Mouse (Mus musculus) ES-Bruce4 (cell line): ENCODE results near the gene Myo1d. TPM values are rescaled to one million over a fixed set of nuclear protein-coding genes. Genes with fewer than 3 reads are reported as not detected.

Experiments
- H3K27ac ChIP-seq: 2 replicates; pipeline ENCODE4 v1.5.1; 2012; ENCODE audit warnings: low read length, inconsistent platforms; ENCODE audit not compliant: insufficient read depth
- H3K27me3 ChIP-seq: 2 replicates; pipeline ENCODE4 v1.6.1; 2012; ENCODE audit warnings: mild to moderate bottlenecking, low read length, inconsistent platforms; ENCODE audit not compliant: control insufficient read depth, poor library complexity, insufficient read depth, severe bottlenecking
- H3K36me3 ChIP-seq: 2 replicates; pipeline ENCODE4 v1.6.1; 2012; ENCODE audit warnings: inconsistent platforms, mild to moderate bottlenecking, low read length, moderate library complexity; ENCODE audit not compliant: control insufficient read depth, poor library complexity, insufficient read depth, severe bottlenecking
- H3K4me1 ChIP-seq: one replicate; pipeline ENCODE4 v1.8.1; 2011; ENCODE audit warnings: low read length; ENCODE audit not compliant: control insufficient read depth, insufficient read depth
- H3K4me3 ChIP-seq: 2 replicates; pipeline ENCODE4 v1.5.1; 2011; ENCODE audit warnings: low read depth, mild to moderate bottlenecking, low read length
- H3K9ac ChIP-seq: 2 replicates; pipeline ENCODE4 v1.6.1; 2012; ENCODE audit warnings: low read depth, mild to moderate bottlenecking, inconsistent platforms; ENCODE audit not compliant: poor library complexity, severe bottlenecking
- H3K9me3 ChIP-seq: replicated peaks from 2 replicates; pipeline ENCODE4 v1.6.1; 2012; ENCODE audit warnings: mild to moderate bottlenecking, low read length, inconsistent platforms; ENCODE audit not compliant: control insufficient read depth, poor library complexity, insufficient read depth, severe bottlenecking
- CTCF ChIP-seq: IDR thresholded peaks from one replicate; pipeline ENCODE4 v1.8.1; 2011; ENCODE audit warnings: low read depth, low read length
- EP300 ChIP-seq: IDR thresholded peaks from 2 replicates; pipeline ENCODE4 v1.6.1; 2011; ENCODE audit warnings: low read depth, low read length; ENCODE audit not compliant: insufficient read depth
- POLR2A ChIP-seq: IDR thresholded peaks from one replicate; pipeline ENCODE4 v1.8.1; 2011; ENCODE audit warnings: low read length; ENCODE audit not compliant: insufficient read depth
- polyA plus RNA-seq: library from polyadenylated mRNA; stranded (reverse); fragments of >200 nt; gene quantifications from 2 replicates; pipeline ENCODE4 v1.2.4, GENCODE M21; 2011; ENCODE audit warnings: low read depth; ENCODE audit not compliant: missing spikeins, insufficient read depth, insufficient read length

Gene Myo1d
- polyA plus RNA-seq, 1 experiment: 6.6 TPM

DNA sequence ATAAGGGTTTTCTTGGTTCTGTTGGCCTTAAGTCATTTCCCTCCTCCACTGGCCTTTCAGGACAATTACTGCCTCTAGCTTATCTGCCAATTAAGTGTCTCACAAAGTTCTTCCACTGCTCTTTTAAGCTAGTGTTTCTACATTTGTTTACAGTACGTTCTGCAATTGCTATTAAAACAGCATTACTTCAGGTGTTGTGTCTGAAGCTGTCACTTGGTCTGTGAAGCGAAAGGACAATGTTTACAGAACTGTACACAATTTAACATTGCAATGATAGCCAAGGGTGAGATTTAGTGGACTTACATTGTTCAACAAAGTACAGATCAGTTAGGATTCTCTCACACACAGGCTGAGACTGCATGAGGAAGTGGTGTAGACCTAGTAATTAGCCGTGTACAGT is 67.6 kb downstream of the Myo1d start:
- Histone ChIP-seq H3K4me3 (no peak overlapping the region), H3K9ac (no peak overlapping the region), H3K36me3 (no peaks in the 10 kb centered on the region), H3K4me1 (no peaks in the 10 kb centered on the region), H3K27ac (no peak overlapping the region), H3K27me3 (no peaks in the 10 kb centered on the region), H3K9me3 (no peaks in the 10 kb centered on the region)
- TF ChIP-seq EP300: no peak
- TF ChIP-seq CTCF: no peak
- no peak for TF ChIP-seq POLR2A

DNA sequence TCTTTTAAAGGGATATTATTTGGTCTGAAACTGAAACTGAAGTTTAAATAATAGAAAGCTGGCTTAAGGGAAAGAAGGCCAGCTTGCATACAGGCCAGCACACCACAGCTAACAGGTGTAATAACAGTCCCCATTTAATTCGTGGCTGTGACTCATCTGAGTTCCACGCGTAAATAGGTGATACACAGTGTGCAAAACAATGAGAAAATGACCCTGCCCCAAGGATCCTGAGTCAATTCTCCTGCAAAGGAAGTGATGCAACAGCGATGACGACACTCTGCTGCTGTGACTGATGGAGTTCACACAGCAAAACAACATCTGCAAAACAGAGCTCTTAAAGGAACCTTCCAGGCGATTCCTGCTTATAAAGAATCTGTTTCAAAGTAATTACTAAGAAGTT is 68.5 kb downstream of the Myo1d start:
- H3K9me3 ChIP-seq: no peaks in the 10 kb centered on the region
- no peaks in the 10 kb centered on the region for H3K27me3 ChIP-seq
- no peak overlapping the region for H3K27ac ChIP-seq
- no peaks in the 10 kb centered on the region for H3K4me1 ChIP-seq
- TF ChIP-seq POLR2A (no peak), EP300 (no peak), CTCF (no peak)
- no peak overlapping the region for H3K4me3 ChIP-seq
- H3K36me3 ChIP-seq: no peaks in the 10 kb centered on the region
- H3K9ac ChIP-seq: no peak overlapping the region

DNA sequence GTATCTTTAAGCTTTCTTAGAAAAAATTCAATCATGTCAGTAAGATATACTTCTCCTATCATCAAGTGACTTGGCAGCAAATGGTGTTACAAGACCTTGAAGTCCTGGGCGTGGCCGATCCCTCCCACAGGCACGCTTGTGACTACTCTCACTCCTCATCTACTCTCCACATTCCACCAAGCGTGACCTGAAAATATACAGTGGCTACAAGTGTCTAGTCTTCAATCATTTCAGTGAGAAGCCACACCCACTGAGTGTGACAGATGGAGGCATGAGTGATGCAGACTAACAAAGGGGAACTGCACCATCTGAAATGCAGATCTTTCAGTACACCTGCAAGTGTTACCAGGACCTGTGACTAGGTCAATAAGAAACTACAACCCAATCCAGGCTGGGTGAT is 79.2 kb downstream of the Myo1d start:
- no peaks in the 10 kb centered on the region for H3K27me3 ChIP-seq
- no peak overlapping the region for H3K4me3 ChIP-seq
- H3K36me3 ChIP-seq: no peaks in the 10 kb centered on the region
- H3K4me1 ChIP-seq: no peaks in the 10 kb centered on the region
- TF ChIP-seq CTCF (no peak), EP300 (no peak), POLR2A (no peak)
- no peak overlapping the region for H3K27ac ChIP-seq
- no peak overlapping the region for H3K9ac ChIP-seq
- H3K9me3 ChIP-seq: no peaks in the 10 kb centered on the region

DNA sequence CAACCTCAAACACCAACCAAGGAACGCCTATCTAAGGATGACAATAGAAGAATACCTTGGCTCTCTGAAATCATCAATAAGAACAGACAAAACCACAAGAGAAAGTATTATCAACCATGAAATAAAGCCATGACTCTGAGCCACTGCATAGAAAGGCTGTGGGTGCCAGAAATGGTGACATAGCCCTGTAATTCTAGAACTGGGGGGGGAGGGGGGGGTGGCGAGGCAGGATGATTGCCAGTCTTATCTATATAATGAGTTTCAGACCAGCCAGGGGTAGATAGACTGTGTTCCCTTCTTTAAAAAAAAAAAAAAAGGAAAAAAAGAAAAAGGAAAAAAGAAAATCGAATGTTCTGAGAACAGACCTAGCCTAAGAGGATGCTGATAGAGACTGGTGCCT is 81.1 kb downstream of the Myo1d start:
- TF ChIP-seq POLR2A: no peak
- Histone ChIP-seq H3K4me1 (no peaks in the 10 kb centered on the region), H3K4me3 (no peak overlapping the region)

DNA sequence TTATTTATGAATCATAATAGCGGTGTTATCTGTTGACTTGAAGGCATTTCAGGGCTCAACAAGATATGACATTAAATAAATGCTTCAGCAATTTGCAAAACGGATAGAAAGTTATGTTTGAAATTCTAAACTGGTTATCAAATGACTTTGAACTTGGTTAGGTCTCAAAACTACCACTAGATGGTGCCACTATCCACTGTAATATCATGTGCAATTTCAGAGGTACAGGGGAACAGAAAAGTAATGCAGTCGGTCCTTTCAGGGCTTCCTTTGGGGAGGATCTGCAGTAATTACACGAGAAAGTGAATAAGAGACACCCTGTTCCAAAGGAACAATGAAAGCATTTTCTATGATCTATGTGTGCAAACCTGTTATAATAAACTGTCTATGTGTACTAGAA is 83.5 kb downstream of the Myo1d start:
- Histone ChIP-seq H3K27ac (no peak overlapping the region), H3K4me1 (no peaks in the 10 kb centered on the region), H3K36me3 (no peaks in the 10 kb centered on the region), H3K9me3 (no peaks in the 10 kb centered on the region), H3K4me3 (no peak overlapping the region), H3K27me3 (no peaks in the 10 kb centered on the region), H3K9ac (no peak overlapping the region)
- TF ChIP-seq CTCF: no peak
- TF ChIP-seq POLR2A: no peak
- no peak for TF ChIP-seq EP300

More for the DNA sequence above, 81.1 kb downstream of the Myo1d start:
- Histone ChIP-seq H3K9me3 (no peaks in the 10 kb centered on the region), H3K9ac (no peak overlapping the region), H3K36me3 (no peaks in the 10 kb centered on the region), H3K27ac (no peak overlapping the region), H3K27me3 (no peaks in the 10 kb centered on the region)

DNA sequence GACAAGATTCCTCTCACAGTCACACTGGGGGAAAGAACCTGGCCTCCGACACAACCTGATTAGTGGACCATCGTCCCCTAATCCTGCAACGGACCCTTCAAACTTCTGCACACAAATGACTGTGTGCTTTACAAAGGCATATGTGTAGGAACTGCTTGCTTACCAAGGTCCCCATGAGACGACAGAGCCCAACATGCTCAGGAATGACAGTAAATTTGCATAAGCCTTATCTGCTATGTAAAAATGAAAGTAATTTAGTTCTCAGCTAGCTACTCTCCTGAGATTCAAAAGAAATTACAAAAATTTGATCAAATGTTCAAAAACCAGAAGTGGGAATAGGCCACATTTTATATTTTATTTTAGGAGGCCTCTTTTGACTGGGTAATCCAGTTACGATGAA is 95.2 kb downstream of the Myo1d start:
- Histone ChIP-seq H3K9me3 (no peaks in the 10 kb centered on the region), H3K36me3 (no peaks in the 10 kb centered on the region), H3K27me3 (no peaks in the 10 kb centered on the region), H3K9ac (no peak overlapping the region), H3K27ac (no peak overlapping the region), H3K4me1 (no peaks in the 10 kb centered on the region), H3K4me3 (no peak overlapping the region)
- no peak for TF ChIP-seq CTCF
- TF ChIP-seq POLR2A: no peak
